Mouse (Mus musculus) ES-Bruce4 (cell line): ENCODE data around the gene Ramp2. TPM values are rescaled to one million over a fixed set of nuclear protein-coding genes. Genes with fewer than 3 reads are reported as not detected.

Experiments
- H3K27ac ChIP-seq: 2 replicates; pipeline ENCODE4 v1.5.1; 2012; ENCODE audit warnings: low read length, inconsistent platforms; ENCODE audit not compliant: insufficient read depth
- H3K27me3 ChIP-seq: 2 replicates; pipeline ENCODE4 v1.6.1; 2012; ENCODE audit warnings: mild to moderate bottlenecking, low read length, inconsistent platforms; ENCODE audit not compliant: control insufficient read depth, poor library complexity, insufficient read depth, severe bottlenecking
- H3K36me3 ChIP-seq: 2 replicates; pipeline ENCODE4 v1.6.1; 2012; ENCODE audit warnings: inconsistent platforms, mild to moderate bottlenecking, low read length, moderate library complexity; ENCODE audit not compliant: control insufficient read depth, poor library complexity, insufficient read depth, severe bottlenecking
- H3K4me1 ChIP-seq: one replicate; pipeline ENCODE4 v1.8.1; 2011; ENCODE audit warnings: low read length; ENCODE audit not compliant: control insufficient read depth, insufficient read depth
- H3K4me3 ChIP-seq: 2 replicates; pipeline ENCODE4 v1.5.1; 2011; ENCODE audit warnings: low read depth, mild to moderate bottlenecking, low read length
- H3K9ac ChIP-seq: 2 replicates; pipeline ENCODE4 v1.6.1; 2012; ENCODE audit warnings: low read depth, mild to moderate bottlenecking, inconsistent platforms; ENCODE audit not compliant: poor library complexity, severe bottlenecking
- H3K9me3 ChIP-seq: replicated peaks from 2 replicates; pipeline ENCODE4 v1.6.1; 2012; ENCODE audit warnings: mild to moderate bottlenecking, low read length, inconsistent platforms; ENCODE audit not compliant: control insufficient read depth, poor library complexity, insufficient read depth, severe bottlenecking
- CTCF ChIP-seq: IDR thresholded peaks from one replicate; pipeline ENCODE4 v1.8.1; 2011; ENCODE audit warnings: low read depth, low read length
- EP300 ChIP-seq: IDR thresholded peaks from 2 replicates; pipeline ENCODE4 v1.6.1; 2011; ENCODE audit warnings: low read depth, low read length; ENCODE audit not compliant: insufficient read depth
- POLR2A ChIP-seq: IDR thresholded peaks from one replicate; pipeline ENCODE4 v1.8.1; 2011; ENCODE audit warnings: low read length; ENCODE audit not compliant: insufficient read depth
- polyA plus RNA-seq: library from polyadenylated mRNA; stranded (reverse); fragments of >200 nt; gene quantifications from 2 replicates; pipeline ENCODE4 v1.2.4, GENCODE M21; 2011; ENCODE audit warnings: low read depth; ENCODE audit not compliant: missing spikeins, insufficient read depth, insufficient read length

Ramp2 gene
- polyA plus RNA-seq, result 3.4 and 4.9 TPM in 2 replicates

- H3K4me1 ChIP-seq, result no peaks in the 10 kb centered on the region
Measured at GRCm38 (mm10) chr11:101245855-101246701, at the start of gene Ramp2. Ramp2 (plus strand) TSS chr11:101246028.

GRCm38 (mm10) chr11:101196175-101196574 lies 49.7 kb upstream of the Ramp2 start:
- Histone ChIP-seq H3K27me3 (no peaks in the 10 kb centered on the region), H3K9me3 (no peaks in the 10 kb centered on the region), H3K36me3 (peaks cover 17% of the 10 kb centered on the region), H3K27ac (no peak overlapping the region), H3K4me3 (no peak overlapping the region), H3K4me1 (peaks cover 2% of the 10 kb centered on the region), H3K9ac (no peak overlapping the region)
- TF ChIP-seq EP300, result no peak

More at GRCm38 (mm10) chr11:101245855-101246701, at the start of gene Ramp2:
- Histone ChIP-seq H3K27me3 (peaks cover 2% of the 10 kb centered on the region; the same call in 1 of the 2 replicates), H3K9ac (peak within 1 kb of the TSS; percentile 58), H3K4me3 (peak within 1 kb of the TSS; percentile 55), H3K27ac (no peak within 1 kb of the TSS), H3K36me3 (no peaks in the 10 kb centered on the region), H3K9me3 (no peaks in the 10 kb centered on the region)
- TF ChIP-seq EP300 (no peak), POLR2A (no peak), CTCF (no peak)

GRCm38 (mm10) chr11:101199555-101199954 lies 46.3 kb upstream of the Ramp2 start:
- Histone ChIP-seq H3K4me3 (no peak overlapping the region), H3K4me1 (no peaks in the 10 kb centered on the region), H3K9ac (no peak overlapping the region), H3K27me3 (no peaks in the 10 kb centered on the region), H3K27ac (no peak overlapping the region), H3K36me3 (peaks cover 19% of the 10 kb centered on the region), H3K9me3 (no peaks in the 10 kb centered on the region)
- TF ChIP-seq EP300 (no peak), POLR2A (no peak), CTCF (no peak)

GRCm38 (mm10) chr11:101200986-101201385 lies 44.8 kb upstream of the Ramp2 start:
- no peaks in the 10 kb centered on the region for H3K4me1 ChIP-seq
- no peaks in the 10 kb centered on the region for H3K27me3 ChIP-seq
- no peak for TF ChIP-seq EP300
- TF ChIP-seq POLR2A, result no peak
- peak; percentile 90 for TF ChIP-seq CTCF
- H3K36me3 ChIP-seq, result peaks cover 19% of the 10 kb centered on the region
- no peak overlapping the region for H3K9ac ChIP-seq
- no peak overlapping the region for H3K4me3 ChIP-seq
- no peak overlapping the region for H3K27ac ChIP-seq
- H3K9me3 ChIP-seq, result no peaks in the 10 kb centered on the region

GRCm38 (mm10) chr11:101211970-101212369 lies 33.9 kb upstream of the Ramp2 start:
- H3K4me3 ChIP-seq, result no peak overlapping the region
- H3K36me3 ChIP-seq, result peaks cover 45% of the 10 kb centered on the region
- no peak overlapping the region for H3K9ac ChIP-seq
- no peaks in the 10 kb centered on the region for H3K9me3 ChIP-seq
- no peaks in the 10 kb centered on the region for H3K4me1 ChIP-seq
- TF ChIP-seq CTCF (peak; percentile 2), EP300 (no peak)
- H3K27ac ChIP-seq, result no peak overlapping the region
- no peaks in the 10 kb centered on the region for H3K27me3 ChIP-seq

- no peak overlapping the region for H3K9ac ChIP-seq
Measured at GRCm38 (mm10) chr11:101216936-101217335, 28.9 kb upstream of the Ramp2 start.

More at GRCm38 (mm10) chr11:101216936-101217335, 28.9 kb upstream of the Ramp2 start:
- TF ChIP-seq POLR2A, result no peak
- TF ChIP-seq EP300, result no peak
- TF ChIP-seq CTCF, result no peak
- Histone ChIP-seq H3K27ac (no peak overlapping the region), H3K4me1 (no peaks in the 10 kb centered on the region), H3K4me3 (no peak overlapping the region), H3K36me3 (peaks cover 31% of the 10 kb centered on the region), H3K27me3 (no peaks in the 10 kb centered on the region), H3K9me3 (no peaks in the 10 kb centered on the region)
